Mouse (Mus musculus): ENCODE measurements around the gene P4hb. TPM values are rescaled to one million over a fixed set of nuclear protein-coding genes. Genes with fewer than 3 reads are reported as not detected.

The P4hb gene
- total RNA-seq (2012; rRNA removed): 625 and 639 TPM in 2 replicates
- 1,000 to 10,000 TPM in 1 of 2 experiments, 100 to 1,000 TPM in 1; 563 to 1,152 TPM for polyA plus RNA-seq (2012; ENCODE audit: insufficient read depth in 1 of 2, insufficient read length in 2 of 2, low read depth in 1 of 2, low replicate concordance in 2 of 2, missing spikeins in 1 of 2)

- Histone ChIP-seq H3K79me2 (ENCODE audit: control insufficient read depth, insufficient read depth, low read length, poor library complexity) (peaks cover 41% of the 10 kb centered on the region), H3K4me1 (ENCODE audit: control insufficient read depth in 1 of 2, insufficient read depth in 2 of 2, low read length in 2 of 2) (peaks cover 5 to 16% of the 10 kb centered on the region in 2 experiments), H3K9me3 (replicated peaks; ENCODE audit: insufficient read depth, low read length) (no peaks in the 10 kb centered on the region), H3K9ac (ENCODE audit: control insufficient read depth, low read depth, low read length, poor library complexity, severe bottlenecking) (peak within 1 kb of the TSS; percentile 92), H3K27ac (ENCODE audit: control insufficient read depth, low read depth, low read length) (peak within 1 kb of the TSS; percentile 84), H3K36me3 (ENCODE audit: control insufficient read depth in 1 of 2, insufficient read depth in 2 of 2, low read length in 2 of 2) (peaks cover 10 to 28% of the 10 kb centered on the region in 2 experiments), H3K4me3 (ENCODE audit: control insufficient read depth in 1 of 2, insufficient read depth in 1 of 2, low read depth in 2 of 2, low read length in 2 of 2) (peak within 1 kb of the TSS; percentile 88 to 94), H3K27me3 (ENCODE audit: control insufficient read depth in 1 of 2, insufficient read depth in 2 of 2, low read length in 2 of 2) (no peaks in the 10 kb centered on the region)
- peak; percentile 100 for DNase-seq (ENCODE audit: low read depth, low spot score)
- TF ChIP-seq MYB (IDR thresholded peaks at IDR 0.05; ENCODE audit: low read depth, low read length) (no peak), GABPA (IDR thresholded peaks at IDR 0.05; ENCODE audit: low read depth, low read length) (no peak), MAX (IDR thresholded peaks at IDR 0.05; ENCODE audit: low read length) (peak; percentile 92), POLR2AphosphoS2 (IDR thresholded peaks at IDR 0.05; ENCODE audit: low read length) (peak; percentile 86; the same call in 1 of the 2 replicates), UBTF (IDR thresholded peaks at IDR 0.05; ENCODE audit: borderline replicate concordance, insufficient read depth, low read depth, low read length) (no peak), POLR2A (IDR thresholded peaks at IDR 0.05; ENCODE audit: control insufficient read depth in 1 of 2, insufficient read depth in 1 of 2, low read depth in 1 of 2, low read length in 2 of 2, poor library complexity in 1 of 2) (peak; percentile 90 to 99), GATA1 (IDR thresholded peaks at IDR 0.05; ENCODE audit: low read depth, low read length) (no peak), MXI1 (IDR thresholded peaks at IDR 0.05; ENCODE audit: low read depth, low read length) (peak; percentile 96), POLR2AphosphoS5 (IDR thresholded peaks at IDR 0.05; ENCODE audit: borderline replicate concordance, low read depth, low read length) (peak; percentile 76), ETS1 (IDR thresholded peaks at IDR 0.05; ENCODE audit: low read depth, low read length) (0 out of 2 replicates have a peak, but pooled peaks have one; percentile 36), ZMIZ1 (IDR thresholded peaks at IDR 0.05; ENCODE audit: low read depth, low read length) (peak; percentile 99), ZKSCAN1 (IDR thresholded peaks at IDR 0.05; ENCODE audit: low read depth, low read length) (no peak), SIN3A (IDR thresholded peaks at IDR 0.05; ENCODE audit: low read length) (peak; percentile 89), JUND (IDR thresholded peaks at IDR 0.05; ENCODE audit: low read depth, low read length) (no peak), CHD2 (IDR thresholded peaks at IDR 0.05; ENCODE audit: low read length) (peak; percentile 61), ELF1 (IDR thresholded peaks at IDR 0.05; ENCODE audit: low read depth, low read length) (peak; percentile 95), BHLHE40 (IDR thresholded peaks at IDR 0.05; ENCODE audit: borderline replicate concordance, low read depth, low read length) (peak; percentile 84; the same call in 1 of the 2 replicates), RCOR1 (IDR thresholded peaks at IDR 0.05; ENCODE audit: low read depth, low read length) (no peak), NRF1 (IDR thresholded peaks at IDR 0.05; ENCODE audit: insufficient read depth, low read depth, low read length, poor library complexity, severe bottlenecking) (peak; percentile 86), KAT2A (conservative IDR thresholded peaks at IDR 0.05; ENCODE audit: low read depth, low read length) (peak; percentile 37; the same call in 1 of the 2 replicates), HCFC1 (IDR thresholded peaks at IDR 0.05; ENCODE audit: low read depth, low read length) (peak; percentile 83), TBP (IDR thresholded peaks at IDR 0.05; ENCODE audit: low read depth, low read length) (peak; percentile 97), ZNF384 (IDR thresholded peaks at IDR 0.05; ENCODE audit: low read depth, low read length) (no peak), RAD21 (IDR thresholded peaks at IDR 0.05; ENCODE audit: low read depth, low read length) (no peak), TAL1 (IDR thresholded peaks at IDR 0.05; ENCODE audit: low read length) (no peak), USF2 (IDR thresholded peaks at IDR 0.05; ENCODE audit: borderline replicate concordance in 1 of 2, insufficient read depth in 1 of 2, low read depth in 1 of 2, low read length in 2 of 2) (no peak), MEF2A (IDR thresholded peaks at IDR 0.05; ENCODE audit: extremely low read depth, insufficient replicate concordance, low read depth, low read length, poor library complexity, severe bottlenecking) (peak; percentile 17; the same call in 1 of the 2 replicates), USF1 (IDR thresholded peaks at IDR 0.05; ENCODE audit: low read depth, low read length) (peak; percentile 58), E2F4 (IDR thresholded peaks at IDR 0.05; ENCODE audit: borderline replicate concordance, low read depth, low read length) (peak; percentile 89; the same call in 1 of the 2 replicates), TCF12 (IDR thresholded peaks at IDR 0.05; ENCODE audit: low read depth, low read length) (peak; percentile 69), MYC (IDR thresholded peaks at IDR 0.05; ENCODE audit: low read depth, low read length) (peak; percentile 94), MAFK (IDR thresholded peaks at IDR 0.05; ENCODE audit: borderline replicate concordance, low read depth, low read length) (no peak), EP300 (IDR thresholded peaks at IDR 0.05; ENCODE audit: low read depth in 1 of 2, low read length in 2 of 2) (0 out of 4 replicates have a peak, but pooled peaks of 1 of the 2 experiments have one; percentile 12), MAZ (IDR thresholded peaks at IDR 0.05; ENCODE audit: low read depth, low read length) (peak; percentile 33; the same call in 1 of the 2 replicates)
Measured at GRCm38 (mm10) chr11:120572752-120573584, at the start of gene P4hb. Gene P4hb (minus strand): TSS chr11:120573253.
